Mouse (Mus musculus): ENCODE measurements at regions not wholly inside any gene's neighbourhood (a gene's known extent, or its start where the extent isn't known, plus 50 kb on each side); places are given as distances from the start of the nearest gene placed in this dataset.

- no peaks in the 10 kb centered on the region for H3K36me3 ChIP-seq (replicated peaks)
- H3K4me3 ChIP-seq, result no peak overlapping the region
- no peak overlapping the region for H3K27ac ChIP-seq
- H3K27me3 ChIP-seq (replicated peaks), result no peaks in the 10 kb centered on the region
- ATAC-seq (replicated peaks), result peak; percentile 73
- no peaks in the 10 kb centered on the region for H3K9me3 ChIP-seq
- H3K9ac ChIP-seq, result no peak overlapping the region
- H3K4me1 ChIP-seq, result no peaks in the 10 kb centered on the region; the same call in 1 of the 2 replicates
- no peak overlapping the region for H3K4me2 ChIP-seq
- 57% methylated on average over 4 of the region's 4 CpGs for WGBS
Measured at GRCm38 (mm10) chr4:54106976-54107375, 281.1 kb downstream of the Tmem38b start.

GRCm38 (mm10) chr4:54116310-54116709, 290.5 kb downstream of the Tmem38b start:
- 79% methylated on average over 2 of the region's 2 CpGs for WGBS
- no peaks in the 10 kb centered on the region for H3K4me1 ChIP-seq
- no peaks in the 10 kb centered on the region for H3K9me3 ChIP-seq
- ATAC-seq (replicated peaks), result no peak
- H3K27me3 ChIP-seq (replicated peaks), result no peaks in the 10 kb centered on the region
- H3K9ac ChIP-seq, result no peak overlapping the region
- H3K4me2 ChIP-seq, result no peak overlapping the region
- no peak overlapping the region for H3K4me3 ChIP-seq
- H3K27ac ChIP-seq, result no peak overlapping the region
- H3K36me3 ChIP-seq (replicated peaks), result no peaks in the 10 kb centered on the region

- Histone ChIP-seq H3K4me3 (no peak overlapping the region), H3K27me3 (replicated peaks) (no peaks in the 10 kb centered on the region), H3K27ac (no peak overlapping the region), H3K4me2 (no peak overlapping the region), H3K36me3 (replicated peaks) (no peaks in the 10 kb centered on the region), H3K4me1 (no peaks in the 10 kb centered on the region), H3K9ac (no peak overlapping the region), H3K9me3 (no peaks in the 10 kb centered on the region)
- no peak for ATAC-seq (replicated peaks)
- WGBS, result 46% methylated on average over 6 of the region's 6 CpGs
Measured at GRCm38 (mm10) chr4:54118179-54118846, 292.5 kb downstream of the Tmem38b start.

GRCm38 (mm10) chr4:54128717-54129698, 303.2 kb downstream of the Tmem38b start:
- 53% methylated on average over 8 of the region's 8 CpGs for WGBS
- H3K4me1 ChIP-seq, result no peaks in the 10 kb centered on the region
- H3K4me3 ChIP-seq, result no peak overlapping the region
- H3K9ac ChIP-seq, result no peak overlapping the region
- no peaks in the 10 kb centered on the region for H3K27me3 ChIP-seq (replicated peaks)
- no peak overlapping the region for H3K4me2 ChIP-seq
- H3K36me3 ChIP-seq (replicated peaks), result no peaks in the 10 kb centered on the region
- no peak overlapping the region for H3K27ac ChIP-seq
- ATAC-seq (replicated peaks), result no peak
- no peaks in the 10 kb centered on the region for H3K9me3 ChIP-seq

GRCm38 (mm10) chr4:54156146-54156545, 330.3 kb downstream of the Tmem38b start:
- Histone ChIP-seq H3K4me1 (no peaks in the 10 kb centered on the region), H3K9ac (no peak overlapping the region), H3K27me3 (replicated peaks) (no peaks in the 10 kb centered on the region), H3K4me3 (no peak overlapping the region), H3K36me3 (replicated peaks) (no peaks in the 10 kb centered on the region), H3K4me2 (no peak overlapping the region), H3K9me3 (no peaks in the 10 kb centered on the region), H3K27ac (no peak overlapping the region)
- WGBS, result 95% methylated on average over 4 of the region's 4 CpGs
- no peak for ATAC-seq (replicated peaks)

GRCm38 (mm10) chr4:54161337-54161993, 335.6 kb downstream of the Tmem38b start:
- Histone ChIP-seq H3K4me3 (no peak overlapping the region), H3K9me3 (no peaks in the 10 kb centered on the region), H3K27me3 (replicated peaks) (no peaks in the 10 kb centered on the region), H3K4me2 (no peak overlapping the region), H3K36me3 (replicated peaks) (no peaks in the 10 kb centered on the region), H3K27ac (peak overlapping the region; percentile 32; the same call in 1 of the 2 replicates), H3K9ac (no peak overlapping the region), H3K4me1 (peaks cover 10% of the 10 kb centered on the region)
- no peak for ATAC-seq (replicated peaks)
- 69% methylated on average over 9 of the region's 9 CpGs for WGBS

- 43% methylated on average over 8 of the region's 8 CpGs for WGBS
- no peak overlapping the region for H3K27ac ChIP-seq
- peaks cover 10% of the 10 kb centered on the region for H3K4me1 ChIP-seq
- no peaks in the 10 kb centered on the region for H3K36me3 ChIP-seq (replicated peaks)
- no peaks in the 10 kb centered on the region for H3K9me3 ChIP-seq
- no peaks in the 10 kb centered on the region for H3K27me3 ChIP-seq (replicated peaks)
- no peak overlapping the region for H3K4me2 ChIP-seq
- ATAC-seq (replicated peaks), result 0 out of 2 replicates have a peak, but pooled peaks have one; percentile 17
- H3K9ac ChIP-seq, result no peak overlapping the region
- H3K4me3 ChIP-seq, result no peak overlapping the region
Measured at GRCm38 (mm10) chr4:54162308-54162707, 336.5 kb downstream of the Tmem38b start.

- 81% methylated on average over 13 of the region's 13 CpGs for WGBS
- H3K4me3 ChIP-seq, result no peak overlapping the region
- H3K4me2 ChIP-seq, result no peak overlapping the region
- H3K36me3 ChIP-seq (replicated peaks), result no peaks in the 10 kb centered on the region
- H3K4me1 ChIP-seq, result no peaks in the 10 kb centered on the region
- no peaks in the 10 kb centered on the region for H3K9me3 ChIP-seq
- H3K9ac ChIP-seq, result no peak overlapping the region
- no peak for ATAC-seq (replicated peaks)
- no peak overlapping the region for H3K27ac ChIP-seq
- H3K27me3 ChIP-seq (replicated peaks), result no peaks in the 10 kb centered on the region
Measured at GRCm38 (mm10) chr4:54170202-54170931, 344.5 kb downstream of the Tmem38b start.

GRCm38 (mm10) chr4:54184213-54184612, 358.4 kb downstream of the Tmem38b start:
- ATAC-seq (replicated peaks), result no peak
- WGBS, result 94% methylated on average over 1 of the region's 1 CpGs
- Histone ChIP-seq H3K36me3 (replicated peaks) (no peaks in the 10 kb centered on the region), H3K4me1 (no peaks in the 10 kb centered on the region), H3K9me3 (peaks cover 3% of the 10 kb centered on the region; the same call in 1 of the 2 replicates), H3K9ac (no peak overlapping the region), H3K27me3 (replicated peaks) (no peaks in the 10 kb centered on the region), H3K4me3 (no peak overlapping the region), H3K4me2 (no peak overlapping the region), H3K27ac (no peak overlapping the region)

GRCm38 (mm10) chr4:54195734-54196133, 369.9 kb downstream of the Tmem38b start:
- Histone ChIP-seq H3K4me3 (no peak overlapping the region), H3K27me3 (replicated peaks) (no peaks in the 10 kb centered on the region), H3K4me1 (no peaks in the 10 kb centered on the region), H3K36me3 (replicated peaks) (no peaks in the 10 kb centered on the region), H3K9ac (no peak overlapping the region), H3K27ac (no peak overlapping the region), H3K9me3 (no peaks in the 10 kb centered on the region), H3K4me2 (no peak overlapping the region)
- WGBS, result 95% methylated on average over 2 of the region's 2 CpGs
- ATAC-seq (replicated peaks), result no peak

- Histone ChIP-seq H3K9me3 (no peaks in the 10 kb centered on the region), H3K27me3 (replicated peaks) (no peaks in the 10 kb centered on the region), H3K36me3 (replicated peaks) (no peaks in the 10 kb centered on the region), H3K27ac (no peak overlapping the region), H3K4me2 (no peak overlapping the region), H3K4me3 (no peak overlapping the region), H3K9ac (no peak overlapping the region), H3K4me1 (peaks cover 6% of the 10 kb centered on the region)
- no peak for ATAC-seq (replicated peaks)
- WGBS, result 84% methylated on average over 4 of the region's 4 CpGs
Measured at GRCm38 (mm10) chr4:54202440-54202839, 376.6 kb downstream of the Tmem38b start.

- no peaks in the 10 kb centered on the region for H3K9me3 ChIP-seq
- no peak overlapping the region for H3K9ac ChIP-seq
- ATAC-seq (replicated peaks), result no peak
- H3K4me2 ChIP-seq, result no peak overlapping the region
- H3K27ac ChIP-seq, result no peak overlapping the region
- WGBS, result 65% methylated on average over 3 of the region's 3 CpGs
- no peak overlapping the region for H3K4me3 ChIP-seq
- no peaks in the 10 kb centered on the region for H3K4me1 ChIP-seq
- H3K36me3 ChIP-seq (replicated peaks), result no peaks in the 10 kb centered on the region
- H3K27me3 ChIP-seq (replicated peaks), result no peaks in the 10 kb centered on the region
Measured at GRCm38 (mm10) chr4:54224572-54224971, 398.7 kb downstream of the Tmem38b start.

All from midbrain, embryonic 15.5 days (tissue).